Mouse (Mus musculus) cerebellum, adult 2 months (tissue): ENCODE measurements at regions not wholly inside any gene's neighbourhood (a gene's known extent, or its start where the extent isn't known, plus 50 kb on each side); places are given as distances from the start of the nearest gene placed in this dataset.

Experiments used
- DNase-seq, 2 experiments: peaks; one replicate each; pipeline ENCODE4 v3.0.0; 2021
- H3K27ac ChIP-seq: fragments of 200-500 bp; 2 replicates; pipeline ENCODE4 v1.5.1; 2012; ENCODE audit warnings: low read length, control low read depth, inconsistent platforms; ENCODE audit not compliant: insufficient read depth
- H3K27me3 ChIP-seq: fragments of 200-500 bp; 2 replicates; pipeline ENCODE4 v1.6.1; 2012; ENCODE audit warnings: inconsistent platforms, mild to moderate bottlenecking, low read length, moderate library complexity; ENCODE audit not compliant: control insufficient read depth, insufficient read depth
- H3K4me1 ChIP-seq: fragments of 200-500 bp; 2 replicates; pipeline ENCODE4 v1.6.1; 2011; ENCODE audit warnings: low read length; ENCODE audit not compliant: control insufficient read depth, insufficient read depth
- H3K4me3 ChIP-seq: fragments of 200-500 bp; replicated peaks from 2 replicates; pipeline ENCODE3; 2011; ENCODE audit warnings: mild to moderate bottlenecking, low read depth, low read length, control low read depth; ENCODE audit not compliant: insufficient read depth
- CTCF ChIP-seq: fragments of 200-500 bp; IDR thresholded peaks from 2 replicates; pipeline ENCODE4 v1.5.1; 2011; ENCODE audit warnings: low read depth, mild to moderate bottlenecking, control low read depth, low read length, moderate library complexity, borderline replicate concordance; ENCODE audit not compliant: insufficient read depth
- POLR2A ChIP-seq: fragments of 200-500 bp; IDR thresholded peaks from 2 replicates; pipeline ENCODE4 v1.6.1; 2011; ENCODE audit warnings: low read length, control low read depth, borderline replicate concordance; ENCODE audit not compliant: insufficient read depth
- WGBS: fragments of 180-500 bp; shearing (Covaris S2); methylation state at CpG from one replicate; pipeline ENCODE4 v1.1.7; 2018; 5-methylcytosine and 5-hydroxymethylcytosine counted together

- no peaks in the 10 kb centered on the region for H3K27me3 ChIP-seq
- no peak overlapping the region for H3K4me3 ChIP-seq
- no peak for DNase-seq
- TF ChIP-seq CTCF (no peak), POLR2A (no peak)
- no peaks in the 10 kb centered on the region for H3K4me1 ChIP-seq
- no peak overlapping the region for H3K27ac ChIP-seq
- WGBS, result 83% methylated on average over 10 of the region's 10 CpGs
Observed at GRCm38 (mm10) chr3:104571935-104572631, 60.4 kb upstream of the Lrig2 start.

DNA sequence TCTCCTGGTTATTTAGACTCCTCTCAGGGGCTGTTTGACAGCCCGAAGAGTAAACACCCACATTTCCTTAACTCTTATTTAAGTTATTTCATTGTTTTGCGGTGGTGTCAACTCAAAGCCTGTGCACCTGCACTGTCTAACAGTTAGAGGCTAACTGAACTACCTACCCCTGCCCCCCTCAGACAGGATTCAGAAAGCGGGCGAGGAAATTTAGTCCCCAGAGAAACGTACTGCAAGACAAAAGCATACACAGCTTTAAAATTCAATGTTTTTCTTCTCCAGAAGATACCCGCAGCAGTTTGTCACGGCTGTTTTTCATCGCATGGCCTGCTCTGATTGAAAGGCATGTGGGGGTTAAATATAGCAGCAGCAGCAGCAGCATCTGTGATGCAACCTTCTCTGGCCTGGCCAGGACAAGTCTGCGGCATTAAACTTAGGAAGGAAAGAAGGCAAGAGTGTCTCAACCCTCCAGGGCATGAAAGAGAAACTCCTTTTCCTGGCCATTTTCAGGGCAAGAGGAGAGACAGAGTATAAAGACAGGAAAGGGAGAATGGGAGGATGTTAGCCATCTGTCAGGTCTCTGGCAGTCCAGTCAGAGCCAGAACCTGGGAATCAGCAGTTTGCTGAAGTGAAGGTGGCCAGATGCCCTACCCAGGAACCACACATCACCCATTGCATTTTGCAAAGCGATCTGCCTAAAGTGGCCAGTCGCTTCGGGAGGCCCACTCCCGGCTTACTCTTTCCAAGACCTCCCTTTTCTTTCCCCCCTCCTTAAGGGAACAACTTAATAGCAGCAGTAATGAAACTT is 53.9 kb upstream of the Lrig2 start:
- Histone ChIP-seq H3K27me3 (no peaks in the 10 kb centered on the region), H3K27ac (no peak overlapping the region), H3K4me3 (no peak overlapping the region), H3K4me1 (peaks cover 3% of the 10 kb centered on the region; the same call in 1 of the 2 replicates)
- DNase-seq, result peak; percentile 41 to 51
- TF ChIP-seq CTCF, result no peak
- no peak for TF ChIP-seq POLR2A
- WGBS, result 51% methylated on average over 13 of the region's 13 CpGs

- H3K4me3 ChIP-seq, result no peak overlapping the region
- 86% methylated on average over 2 of the region's 2 CpGs for WGBS
- no peaks in the 10 kb centered on the region for H3K27me3 ChIP-seq
- no peak for DNase-seq
- no peak for TF ChIP-seq POLR2A
- H3K4me1 ChIP-seq, result peaks cover 3% of the 10 kb centered on the region; the same call in 1 of the 2 replicates
- no peak overlapping the region for H3K27ac ChIP-seq
Observed at GRCm38 (mm10) chr3:104564857-104565256, 53.1 kb upstream of the Lrig2 start.

GRCm38 (mm10) chr3:104561567-104561966 is 49.8 kb upstream of the Lrig2 start:
- Histone ChIP-seq H3K4me3 (no peak overlapping the region), H3K4me1 (peaks cover 3% of the 10 kb centered on the region; the same call in 1 of the 2 replicates), H3K27ac (no peak overlapping the region), H3K27me3 (no peaks in the 10 kb centered on the region)
- TF ChIP-seq CTCF, result no peak
- no peak for TF ChIP-seq POLR2A
- DNase-seq, result no peak
- WGBS, result 87% methylated on average over 4 of the region's 4 CpGs
